Mouse (Mus musculus) induced T-regulatory cell, adult 2 months (primary cell): ENCODE results near the gene Col11a2.

Experiments
- DNase-seq: peaks from one replicate; pipeline ENCODE4 v3.0.0-alpha.2; 2012; ENCODE audit warnings: low read depth

Col11a2 gene

GRCm38 (mm10) chr17:34104804-34105203, 65.6 kb downstream of the Col11a2 start:
- peak; percentile 80 for DNase-seq

- no peak for DNase-seq
Measured at GRCm38 (mm10) chr17:34106555-34106954, 67.3 kb downstream of the Col11a2 start.

- peak; percentile 56 for DNase-seq
Measured at GRCm38 (mm10) chr17:34107109-34107867, 68.1 kb downstream of the Col11a2 start.

GRCm38 (mm10) chr17:34108460-34108859, 69.2 kb downstream of the Col11a2 start:
- DNase-seq = peak; percentile 27

- DNase-seq = peak; percentile 66
Measured at GRCm38 (mm10) chr17:34109038-34109805, 70.0 kb downstream of the Col11a2 start.

- peak; percentile 54 for DNase-seq
Measured at GRCm38 (mm10) chr17:34109806-34110195, 70.6 kb downstream of the Col11a2 start.

GRCm38 (mm10) chr17:34110309-34110708, 71.1 kb downstream of the Col11a2 start:
- no peak for DNase-seq

GRCm38 (mm10) chr17:34114114-34114513, 74.9 kb downstream of the Col11a2 start:
- DNase-seq = no peak
